Mouse (Mus musculus): ENCODE measurements at regions not wholly inside any gene's neighbourhood (a gene's known extent, or its start where the extent isn't known, plus 50 kb on each side); places are given as distances from the start of the nearest gene placed in this dataset.

DNA sequence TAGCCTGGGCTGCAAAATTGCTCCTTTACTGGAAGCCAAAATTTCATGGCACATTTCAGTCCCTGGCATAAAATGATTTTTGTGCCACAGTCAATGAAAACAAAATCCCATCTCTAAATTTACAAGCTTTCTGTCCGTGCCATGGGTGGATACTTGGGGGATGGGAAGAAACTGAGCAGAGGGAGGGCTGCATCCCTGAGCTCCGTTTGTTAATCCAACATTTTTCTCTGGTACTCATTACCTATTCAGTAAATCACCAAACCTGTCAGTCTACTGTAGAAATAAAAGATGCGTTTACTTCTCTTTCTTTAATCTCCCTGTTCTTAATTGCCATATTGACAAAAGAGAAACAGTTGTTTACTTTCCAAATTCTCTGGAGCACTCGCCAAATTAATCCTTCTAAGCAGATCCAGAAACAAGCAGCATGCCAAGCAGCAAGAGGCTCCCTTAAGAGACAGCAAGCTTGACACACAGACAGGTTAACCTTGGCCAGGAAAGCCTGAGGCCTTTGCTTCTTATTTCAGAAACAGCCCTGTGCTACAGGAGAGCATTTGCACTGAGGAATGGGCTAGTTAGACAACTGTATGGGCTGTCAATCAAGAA, 326.6 kb downstream of the Nsun3 start:
- TF ChIP-seq CTCF (IDR thresholded peaks at IDR 0.05; ENCODE audit: extremely low read depth, insufficient read depth, low read length): no peak
- TF ChIP-seq POLR2A (IDR thresholded peaks at IDR 0.05; ENCODE audit: extremely low read depth, insufficient read depth, low read length): no peak

Data from cortical plate, adult 2 months (tissue).